Mouse (Mus musculus) stomach, postnatal 0 days (tissue): ENCODE measurements at regions not wholly inside any gene's neighbourhood (a gene's known extent, or its start where the extent isn't known, plus 50 kb on each side); places are given as distances from the start of the nearest gene placed in this dataset.

Experiments used
- ATAC-seq: fragments of 200-750 bp; cut with Nextera tagmentation; 2 replicates; pipeline ENCODE4 v1.8.0; 2017; ENCODE audit not compliant: low FRiP score, low TSS enrichment
- DNase-seq: peaks from one replicate; pipeline ENCODE4 v3.0.0-alpha.2; 2016; ENCODE audit warnings: low spot score
- H3K27ac ChIP-seq: fragments of 300-500 bp; sonication (generic); replicated peaks from 2 replicates; pipeline ENCODE4 v1.5.1; 2014; ENCODE audit warnings: mild to moderate bottlenecking, control low read depth
- H3K27me3 ChIP-seq: fragments of 300-500 bp; sonication (generic); 2 replicates; pipeline ENCODE4 v1.6.1; 2014; ENCODE audit warnings: low read length; ENCODE audit not compliant: control insufficient read depth, insufficient read depth
- H3K36me3 ChIP-seq: fragments of 300-500 bp; sonication (generic); 2 replicates; pipeline ENCODE4 v1.6.1; 2014; ENCODE audit warnings: low read length, mixed read lengths; ENCODE audit not compliant: control insufficient read depth, insufficient read depth
- H3K4me1 ChIP-seq: fragments of 300-500 bp; sonication (generic); replicated peaks from 2 replicates; pipeline ENCODE4 v1.6.1; 2014; ENCODE audit warnings: antibody characterized with exemption; ENCODE audit not compliant: control insufficient read depth, insufficient read depth
- H3K4me2 ChIP-seq: fragments of 300-500 bp; sonication (generic); replicated peaks from 2 replicates; pipeline ENCODE4 v1.6.1; 2014; ENCODE audit warnings: low read depth, mild to moderate bottlenecking, control low read depth, moderate library complexity
- H3K4me3 ChIP-seq: fragments of 300-500 bp; sonication (generic); 2 replicates; pipeline ENCODE4 v1.5.1; 2014; ENCODE audit warnings: low read depth, low read length, control low read depth
- H3K9ac ChIP-seq: fragments of 300-500 bp; sonication (generic); 2 replicates; pipeline ENCODE4 v1.6.1; 2014; ENCODE audit warnings: mild to moderate bottlenecking, low read length, control low read depth, mixed read lengths
- H3K9me3 ChIP-seq: fragments of 300-500 bp; sonication (generic); 2 replicates; pipeline ENCODE4 v1.6.1; 2016; ENCODE audit warnings: low read length; ENCODE audit not compliant: control insufficient read depth
- CTCF ChIP-seq: IDR thresholded peaks from 2 replicates; pipeline ENCODE4 v1.5.1; 2016; ENCODE audit warnings: antibody characterized with exemption, low read depth, mild to moderate bottlenecking, moderate library complexity
- EP300 ChIP-seq: optimal IDR thresholded peaks from 2 replicates; pipeline ENCODE3; 2016; ENCODE audit warnings: antibody characterized with exemption
- WGBS: fragments of 180-500 bp; shearing (Covaris S2); extraction: QIAGEN DNeasy Blood & Tissue Kit; methylation state at CpG from one replicate; pipeline ENCODE4 v1.1.7; 2014; 5-methylcytosine and 5-hydroxymethylcytosine counted together

- peak; percentile 71 for ATAC-seq
- H3K9me3 ChIP-seq, result no peaks in the 10 kb centered on the region
- no peak overlapping the region for H3K9ac ChIP-seq
- no peak overlapping the region for H3K4me2 ChIP-seq
- peak; percentile 74 for DNase-seq
- TF ChIP-seq EP300, result no peak
- TF ChIP-seq CTCF, result no peak
- H3K27me3 ChIP-seq, result no peaks in the 10 kb centered on the region
- WGBS, result 36% methylated on average over 3 of the region's 3 CpGs
- peaks cover 2% of the 10 kb centered on the region; the same call in 1 of the 2 replicates for H3K4me1 ChIP-seq
- no peak overlapping the region for H3K4me3 ChIP-seq
- no peaks in the 10 kb centered on the region for H3K36me3 ChIP-seq
- H3K27ac ChIP-seq, result no peak overlapping the region
Measured at GRCm38 (mm10) chr13:101311634-101312314, 456.2 kb downstream of the Pik3r1 start.

GRCm38 (mm10) chr13:101308724-101309123 is 459.3 kb downstream of the Pik3r1 start:
- H3K4me2 ChIP-seq, result no peak overlapping the region
- no peak for ATAC-seq
- H3K4me1 ChIP-seq, result peaks cover 2% of the 10 kb centered on the region; the same call in 1 of the 2 replicates
- WGBS, result 75% methylated on average over 5 of the region's 5 CpGs
- no peaks in the 10 kb centered on the region for H3K9me3 ChIP-seq
- H3K27ac ChIP-seq, result no peak overlapping the region
- H3K27me3 ChIP-seq, result no peaks in the 10 kb centered on the region
- TF ChIP-seq CTCF, result no peak
- TF ChIP-seq EP300, result no peak
- H3K36me3 ChIP-seq, result no peaks in the 10 kb centered on the region
- no peak overlapping the region for H3K9ac ChIP-seq
- DNase-seq, result no peak
- no peak overlapping the region for H3K4me3 ChIP-seq

DNA sequence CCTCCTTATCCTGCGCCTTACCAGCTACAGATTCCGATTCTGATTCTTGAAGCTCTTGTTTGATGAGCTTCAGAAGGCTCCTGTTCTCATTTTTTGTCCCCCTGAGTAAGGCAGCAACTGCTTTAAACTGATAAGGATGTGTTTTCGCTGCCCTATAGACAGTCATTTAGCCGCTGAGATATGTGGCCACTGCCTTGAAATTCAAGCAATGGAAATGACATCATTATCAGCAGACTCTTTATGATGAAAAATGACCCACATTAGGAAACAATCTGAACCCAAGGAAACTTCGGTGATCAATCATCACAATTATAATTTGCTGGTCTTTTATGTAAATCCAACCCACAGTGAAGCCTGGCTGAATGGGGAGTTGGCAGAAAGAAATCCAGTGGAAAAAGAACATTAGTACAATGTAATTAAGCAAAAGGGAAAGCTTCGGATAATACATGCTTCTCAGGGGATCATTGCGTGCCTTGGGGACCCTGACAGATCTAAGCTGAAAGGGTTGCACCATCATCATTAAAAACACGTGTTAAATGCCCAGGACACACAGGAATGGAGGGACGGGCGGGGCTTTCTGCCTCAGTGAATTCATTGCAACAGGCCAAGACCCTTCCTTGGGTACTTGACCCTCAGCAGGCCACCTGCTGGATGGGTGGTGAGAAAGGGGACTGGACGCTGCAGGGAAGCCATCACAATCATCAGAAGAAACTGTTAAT is 462.2 kb downstream of the Pik3r1 start:
- no peaks in the 10 kb centered on the region for H3K27me3 ChIP-seq
- H3K4me2 ChIP-seq, result no peak overlapping the region
- DNase-seq (no peak), ATAC-seq (no peak)
- H3K4me3 ChIP-seq, result no peak overlapping the region
- no peak overlapping the region for H3K9ac ChIP-seq
- TF ChIP-seq EP300 (no peak), CTCF (no peak)
- WGBS, result 61% methylated on average over 11 of the region's 11 CpGs
- H3K36me3 ChIP-seq, result no peaks in the 10 kb centered on the region
- H3K9me3 ChIP-seq, result no peaks in the 10 kb centered on the region
- H3K27ac ChIP-seq, result peak overlapping the region; percentile 56; the same call in 1 of the 2 replicates
- no peaks in the 10 kb centered on the region for H3K4me1 ChIP-seq

DNA sequence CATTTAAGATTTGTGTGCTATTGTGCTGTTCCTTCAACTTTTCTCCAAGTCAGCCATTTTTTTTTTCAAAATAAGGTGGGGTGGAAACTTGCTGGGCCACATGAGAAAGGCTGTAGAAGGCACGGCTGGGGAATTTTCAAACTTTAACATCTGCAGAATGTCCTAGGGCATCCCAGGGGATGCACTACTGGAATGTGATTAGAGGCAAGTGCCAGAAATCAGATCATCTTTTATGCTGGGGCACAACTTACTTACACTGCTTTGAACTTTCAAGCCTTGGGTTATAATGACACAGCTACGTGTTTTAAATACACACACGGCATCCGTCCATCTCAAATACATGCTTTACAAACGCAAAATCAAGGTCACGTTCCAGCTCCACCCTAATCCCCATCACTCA is 463.0 kb downstream of the Pik3r1 start:
- DNase-seq (no peak), ATAC-seq (no peak)
- Histone ChIP-seq H3K4me2 (no peak overlapping the region), H3K36me3 (no peaks in the 10 kb centered on the region), H3K4me3 (no peak overlapping the region), H3K27ac (peak overlapping the region; percentile 56; the same call in 1 of the 2 replicates), H3K4me1 (no peaks in the 10 kb centered on the region), H3K9ac (no peak overlapping the region), H3K27me3 (no peaks in the 10 kb centered on the region), H3K9me3 (no peaks in the 10 kb centered on the region)
- TF ChIP-seq CTCF, result no peak
- TF ChIP-seq EP300, result no peak
- 47% methylated on average over 6 of the region's 6 CpGs for WGBS

DNA sequence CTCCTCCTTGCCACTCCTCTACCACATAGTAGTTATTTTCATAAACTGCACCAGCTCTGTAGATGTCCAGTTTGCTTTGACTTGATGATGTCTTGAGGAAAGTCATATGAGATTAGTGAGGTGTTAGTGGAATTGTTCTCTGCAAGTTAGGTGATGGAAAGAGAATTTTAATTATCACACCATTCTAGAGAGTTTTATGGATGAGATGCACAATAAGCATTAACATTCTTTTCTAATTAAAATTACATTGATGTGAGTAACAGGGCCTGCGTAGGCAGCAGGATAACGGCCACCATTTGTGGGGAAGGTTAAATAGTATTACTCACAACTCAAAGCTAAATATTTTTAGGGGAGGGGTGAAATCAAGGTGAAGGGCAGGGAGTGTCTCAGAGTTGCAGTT is 466.7 kb downstream of the Pik3r1 start:
- no peaks in the 10 kb centered on the region for H3K36me3 ChIP-seq
- DNase-seq (peak; percentile 29), ATAC-seq (no peak)
- WGBS, result 46% methylated on average over 2 of the region's 2 CpGs
- no peaks in the 10 kb centered on the region for H3K4me1 ChIP-seq
- H3K27me3 ChIP-seq, result no peaks in the 10 kb centered on the region
- H3K9me3 ChIP-seq, result no peaks in the 10 kb centered on the region
- TF ChIP-seq CTCF, result no peak
- TF ChIP-seq EP300, result no peak
- H3K4me3 ChIP-seq, result no peak overlapping the region
- no peak overlapping the region for H3K9ac ChIP-seq
- no peak overlapping the region for H3K27ac ChIP-seq
- H3K4me2 ChIP-seq, result no peak overlapping the region

DNA sequence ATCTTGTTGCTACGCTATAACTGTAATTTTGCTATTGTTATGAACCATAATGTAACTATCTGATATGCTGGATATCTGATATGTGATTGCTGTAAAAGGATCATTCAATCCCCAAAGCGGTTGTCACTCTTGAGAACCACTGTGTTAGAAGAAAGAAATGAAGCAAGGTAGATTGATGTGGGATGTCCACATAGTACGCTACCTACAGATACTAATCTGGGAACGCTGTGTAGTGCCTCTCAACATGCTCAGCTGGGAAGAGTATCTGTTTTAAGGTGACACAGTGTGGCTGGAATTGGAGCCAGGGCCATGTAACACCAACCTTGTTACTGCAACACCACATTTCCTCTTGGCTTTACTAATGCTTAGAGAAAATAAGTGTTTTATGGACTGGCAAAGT is 456.2 kb upstream of the Slc30a5 start:
- TF ChIP-seq CTCF, result no peak
- no peak for TF ChIP-seq EP300
- no peaks in the 10 kb centered on the region for H3K36me3 ChIP-seq
- H3K9me3 ChIP-seq, result no peaks in the 10 kb centered on the region
- H3K9ac ChIP-seq, result no peak overlapping the region
- ATAC-seq (no peak), DNase-seq (no peak)
- H3K27me3 ChIP-seq, result no peaks in the 10 kb centered on the region
- 92% methylated on average over 4 of the region's 4 CpGs for WGBS
- no peak overlapping the region for H3K27ac ChIP-seq
- no peak overlapping the region for H3K4me2 ChIP-seq
- no peak overlapping the region for H3K4me3 ChIP-seq
- H3K4me1 ChIP-seq, result no peaks in the 10 kb centered on the region
